Mouse (Mus musculus): Measurements from ENCODE around the gene Ripply2.

Gene Ripply2

DNA sequence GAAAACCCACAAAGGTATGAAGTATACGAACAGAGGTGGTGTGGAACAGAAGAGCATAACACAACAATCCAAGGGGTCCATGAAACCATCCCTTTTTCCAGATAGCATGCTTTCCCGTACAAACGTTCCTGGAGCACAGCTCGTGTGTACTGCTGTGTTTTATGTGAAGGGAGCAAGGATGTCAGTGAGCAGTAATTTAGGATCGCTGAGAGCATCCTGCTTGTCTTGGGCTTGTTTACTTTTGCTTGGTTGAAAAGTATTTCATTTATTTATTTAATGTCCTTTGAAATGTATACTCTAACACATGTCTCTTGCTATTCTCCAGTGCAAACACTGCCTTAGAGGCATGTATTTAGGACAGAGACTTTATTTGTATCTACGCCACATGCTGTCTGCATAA, 30.2 kb upstream of the Ripply2 start:
- TF ChIP-seq NANOG (IDR thresholded peaks at IDR 0.05; ENCODE audit: borderline replicate concordance, low read length): no peak
- TF ChIP-seq POU5F1 (IDR thresholded peaks at IDR 0.05; ENCODE audit: borderline replicate concordance, low read length): no peak
- TF ChIP-seq CTCF (conservative IDR thresholded peaks at IDR 0.05; ENCODE audit: low read length): no peak
- H3K36me3 ChIP-seq (ENCODE audit: insufficient read depth, low read length): no peaks in the 10 kb centered on the region
- no peak overlapping the region for H3K4me3 ChIP-seq (replicated peaks; ENCODE audit: low read length)
- H3K27me3 ChIP-seq (ENCODE audit: insufficient read depth, low read length): no peaks in the 10 kb centered on the region
- no peaks in the 10 kb centered on the region for H3K9me3 ChIP-seq (ENCODE audit: low read length)
- peaks cover 6% of the 10 kb centered on the region for H3K4me1 ChIP-seq (replicated peaks; ENCODE audit: low read depth, low read length)

DNA sequence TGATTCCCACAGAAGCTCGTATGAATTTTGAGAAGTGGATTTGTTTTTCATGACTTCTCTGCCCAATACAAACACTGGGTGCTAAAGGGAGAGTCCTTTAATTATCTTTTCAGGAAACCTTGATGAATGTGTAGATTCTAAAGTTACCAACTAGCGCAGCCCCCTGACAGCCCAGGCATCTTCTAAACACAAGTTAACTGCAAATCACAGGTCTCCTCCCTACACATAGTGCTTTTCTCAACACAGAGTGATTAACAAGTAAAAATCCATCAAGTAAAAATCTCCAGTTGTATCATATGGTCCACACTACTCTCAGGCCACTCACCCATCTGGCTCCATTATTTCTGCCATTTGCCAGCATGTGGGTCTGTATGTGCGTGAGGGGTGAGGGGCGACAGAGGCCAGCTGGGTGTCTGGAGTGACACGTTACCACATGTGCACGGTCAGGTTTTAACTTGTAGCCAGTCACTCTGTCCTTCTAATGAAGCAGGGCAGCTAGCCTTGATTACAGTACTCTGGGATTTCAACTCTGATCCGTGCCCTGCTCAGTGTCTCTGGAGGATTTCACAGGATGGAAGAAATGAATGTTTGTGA, 28.5 kb upstream of the Ripply2 start:
- Histone ChIP-seq H3K27me3 (ENCODE audit: insufficient read depth, low read length) (no peaks in the 10 kb centered on the region), H3K4me3 (replicated peaks; ENCODE audit: low read length) (no peak overlapping the region), H3K36me3 (ENCODE audit: insufficient read depth, low read length) (no peaks in the 10 kb centered on the region), H3K4me1 (replicated peaks; ENCODE audit: low read depth, low read length) (peaks cover 10% of the 10 kb centered on the region), H3K9me3 (ENCODE audit: low read length) (no peaks in the 10 kb centered on the region)
- TF ChIP-seq POU5F1 (IDR thresholded peaks at IDR 0.05; ENCODE audit: borderline replicate concordance, low read length): no peak
- TF ChIP-seq NANOG (IDR thresholded peaks at IDR 0.05; ENCODE audit: borderline replicate concordance, low read length): no peak
- no peak for TF ChIP-seq CTCF (conservative IDR thresholded peaks at IDR 0.05; ENCODE audit: low read length)

- Histone ChIP-seq H3K4me1 (replicated peaks; ENCODE audit: low read depth, low read length) (peaks cover 12% of the 10 kb centered on the region), H3K4me3 (replicated peaks; ENCODE audit: low read length) (no peak overlapping the region), H3K9me3 (ENCODE audit: low read length) (no peaks in the 10 kb centered on the region), H3K27me3 (ENCODE audit: insufficient read depth, low read length) (no peaks in the 10 kb centered on the region), H3K36me3 (ENCODE audit: insufficient read depth, low read length) (no peaks in the 10 kb centered on the region)
- no peak for TF ChIP-seq POU5F1 (IDR thresholded peaks at IDR 0.05; ENCODE audit: borderline replicate concordance, low read length)
- no peak for TF ChIP-seq NANOG (IDR thresholded peaks at IDR 0.05; ENCODE audit: borderline replicate concordance, low read length)
- no peak for TF ChIP-seq CTCF (conservative IDR thresholded peaks at IDR 0.05; ENCODE audit: low read length)
These were observed 25.5 kb upstream of the Ripply2 start for GRCm38 (mm10) chr9:86989822-86990221.

- H3K4me3 ChIP-seq (replicated peaks; ENCODE audit: low read length): no peak overlapping the region
- H3K4me1 ChIP-seq (replicated peaks; ENCODE audit: low read depth, low read length): peaks cover 12% of the 10 kb centered on the region
- TF ChIP-seq NANOG (IDR thresholded peaks at IDR 0.05; ENCODE audit: borderline replicate concordance, low read length): no peak
- TF ChIP-seq POU5F1 (IDR thresholded peaks at IDR 0.05; ENCODE audit: borderline replicate concordance, low read length): no peak
- no peak for TF ChIP-seq CTCF (conservative IDR thresholded peaks at IDR 0.05; ENCODE audit: low read length)
- H3K9me3 ChIP-seq (ENCODE audit: low read length): peaks cover 3% of the 10 kb centered on the region; the same call in 1 of the 2 replicates
- no peaks in the 10 kb centered on the region for H3K36me3 ChIP-seq (ENCODE audit: insufficient read depth, low read length)
- H3K27me3 ChIP-seq (ENCODE audit: insufficient read depth, low read length): no peaks in the 10 kb centered on the region
These were observed 23.6 kb upstream of the Ripply2 start for GRCm38 (mm10) chr9:86991758-86992157.

DNA sequence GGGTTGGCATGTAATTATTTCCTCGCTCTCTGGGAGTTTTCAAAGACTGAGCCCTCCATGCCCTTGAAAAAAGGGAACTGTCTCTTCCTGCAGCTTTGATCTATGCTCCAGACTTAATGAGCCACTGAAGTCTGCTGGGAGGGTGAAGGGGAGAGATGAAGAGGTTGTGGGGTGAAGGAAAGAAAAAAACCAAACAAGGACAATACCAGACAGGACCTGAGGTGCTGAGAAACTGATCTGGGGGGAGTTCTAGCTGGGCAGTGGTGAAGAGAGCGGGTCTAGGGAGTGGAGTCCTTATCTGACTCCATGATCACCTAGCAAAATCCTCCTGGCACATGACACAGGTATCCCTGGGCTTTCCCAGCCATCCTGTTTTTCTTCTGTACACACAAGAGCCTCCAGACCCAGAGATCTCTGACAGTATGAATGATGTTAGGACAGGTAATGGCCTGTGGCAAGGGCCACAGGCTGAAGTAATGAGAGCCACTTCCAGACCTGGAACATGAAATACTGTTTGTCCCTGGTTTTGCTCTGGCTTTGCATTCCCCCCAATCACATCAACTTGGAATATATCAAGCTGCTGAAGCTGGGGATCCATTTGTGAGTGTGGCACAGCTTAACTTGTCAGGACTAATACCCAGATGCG, 18.2 kb upstream of the Ripply2 start:
- no peak overlapping the region for H3K4me3 ChIP-seq (replicated peaks; ENCODE audit: low read length)
- no peaks in the 10 kb centered on the region for H3K4me1 ChIP-seq (replicated peaks; ENCODE audit: low read depth, low read length)
- H3K27me3 ChIP-seq (ENCODE audit: insufficient read depth, low read length): no peaks in the 10 kb centered on the region; the same call in 1 of the 2 replicates
- H3K36me3 ChIP-seq (ENCODE audit: insufficient read depth, low read length): no peaks in the 10 kb centered on the region
- no peak for TF ChIP-seq NANOG (IDR thresholded peaks at IDR 0.05; ENCODE audit: borderline replicate concordance, low read length)
- peaks cover 3% of the 10 kb centered on the region; the same call in 1 of the 2 replicates for H3K9me3 ChIP-seq (ENCODE audit: low read length)

DNA sequence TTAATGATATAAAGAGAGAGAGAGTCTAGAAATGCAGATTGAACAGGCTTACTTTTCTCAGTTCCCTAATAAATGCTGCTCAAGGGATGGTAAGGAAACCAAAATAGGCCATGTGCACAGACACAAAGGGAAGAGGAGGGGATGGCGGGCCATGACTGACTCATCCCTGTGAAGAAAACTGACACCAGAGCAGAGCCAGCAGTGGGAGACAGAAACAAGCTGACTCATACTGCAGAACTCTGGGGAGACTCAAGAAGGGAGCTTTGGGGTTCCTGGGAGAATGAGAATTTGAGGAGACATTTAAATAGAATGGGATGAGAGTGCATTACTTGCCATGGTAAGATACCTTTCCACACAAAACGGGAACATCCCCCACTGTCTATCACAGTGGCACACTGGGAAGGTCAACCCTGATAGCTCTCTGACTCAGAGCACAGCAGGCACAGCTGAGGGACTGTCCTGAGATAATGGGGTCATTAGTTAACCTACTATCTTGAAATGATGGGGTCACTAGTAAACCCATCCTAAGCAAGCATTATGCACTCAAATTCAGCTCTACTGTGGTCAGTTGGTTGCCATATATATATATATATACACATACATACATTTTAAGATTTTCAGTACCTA, 15.3 kb upstream of the Ripply2 start:
- H3K4me1 ChIP-seq (replicated peaks; ENCODE audit: low read depth, low read length): no peaks in the 10 kb centered on the region

GRCm38 (mm10) chr9:87004701-87005434, 10.5 kb upstream of the Ripply2 start:
- Histone ChIP-seq H3K27me3 (ENCODE audit: insufficient read depth, low read length) (no peaks in the 10 kb centered on the region), H3K4me3 (replicated peaks; ENCODE audit: low read length) (no peak overlapping the region), H3K4me1 (replicated peaks; ENCODE audit: low read depth, low read length) (no peaks in the 10 kb centered on the region), H3K9me3 (ENCODE audit: low read length) (no peaks in the 10 kb centered on the region), H3K36me3 (ENCODE audit: insufficient read depth, low read length) (no peaks in the 10 kb centered on the region)
- TF ChIP-seq CTCF (conservative IDR thresholded peaks at IDR 0.05; ENCODE audit: low read length) (no peak), POU5F1 (IDR thresholded peaks at IDR 0.05; ENCODE audit: borderline replicate concordance, low read length) (no peak), NANOG (IDR thresholded peaks at IDR 0.05; ENCODE audit: borderline replicate concordance, low read length) (no peak)

More for the DNA sequence above, 15.3 kb upstream of the Ripply2 start:
- no peak for TF ChIP-seq CTCF (conservative IDR thresholded peaks at IDR 0.05; ENCODE audit: low read length)
- no peak for TF ChIP-seq NANOG (IDR thresholded peaks at IDR 0.05; ENCODE audit: borderline replicate concordance, low read length)
- no peak for TF ChIP-seq POU5F1 (IDR thresholded peaks at IDR 0.05; ENCODE audit: borderline replicate concordance, low read length)
- Histone ChIP-seq H3K36me3 (ENCODE audit: insufficient read depth, low read length) (no peaks in the 10 kb centered on the region), H3K4me3 (replicated peaks; ENCODE audit: low read length) (no peak overlapping the region), H3K9me3 (ENCODE audit: low read length) (peaks cover 3% of the 10 kb centered on the region; the same call in 1 of the 2 replicates), H3K27me3 (ENCODE audit: insufficient read depth, low read length) (no peaks in the 10 kb centered on the region; the same call in 1 of the 2 replicates)

DNA sequence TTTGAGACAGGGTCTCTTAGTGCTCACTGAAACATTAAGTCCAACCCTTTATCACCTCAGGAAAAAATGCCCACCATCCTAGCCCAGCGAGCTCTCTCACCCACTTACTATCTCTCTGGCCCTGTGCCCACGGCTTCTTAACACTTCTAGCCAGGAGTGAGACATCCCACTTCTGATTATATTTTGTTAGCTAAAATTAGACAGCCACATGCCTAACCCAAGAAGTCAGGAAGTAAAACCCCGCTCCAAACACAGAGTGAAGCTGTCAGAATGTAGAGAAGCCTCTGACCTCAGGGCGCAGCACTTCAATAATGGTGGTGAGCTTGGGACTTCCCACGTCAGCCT, 9.9 kb upstream of the Ripply2 start:
- no peaks in the 10 kb centered on the region for H3K9me3 ChIP-seq (ENCODE audit: low read length)

More for the DNA sequence above, 9.9 kb upstream of the Ripply2 start:
- no peak for TF ChIP-seq NANOG (IDR thresholded peaks at IDR 0.05; ENCODE audit: borderline replicate concordance, low read length)
- no peak for TF ChIP-seq POU5F1 (IDR thresholded peaks at IDR 0.05; ENCODE audit: borderline replicate concordance, low read length)
- no peak for TF ChIP-seq CTCF (conservative IDR thresholded peaks at IDR 0.05; ENCODE audit: low read length)
- H3K4me3 ChIP-seq (replicated peaks; ENCODE audit: low read length): no peak overlapping the region
- no peaks in the 10 kb centered on the region for H3K27me3 ChIP-seq (ENCODE audit: insufficient read depth, low read length)
- H3K36me3 ChIP-seq (ENCODE audit: insufficient read depth, low read length): no peaks in the 10 kb centered on the region
- H3K4me1 ChIP-seq (replicated peaks; ENCODE audit: low read depth, low read length): no peaks in the 10 kb centered on the region
